Mouse (Mus musculus): ENCODE results near the gene Ywhag.
A peak's percentile ranks its signal among the peaks of the same experiment; 100 is the strongest.

Gene Ywhag

GRCm38 (mm10) chr5:135934481-135935175 lies at the start of gene Ywhag:
Ywhag (minus strand) TSS chr5:135934616.
- peak; percentile 94 for DNase-seq (ENCODE audit: extremely low spot score, low read depth, low spot score)

- no peak for DNase-seq (ENCODE audit: extremely low spot score, low read depth, low spot score)
Observed at GRCm38 (mm10) chr5:135982398-135982797, 48.0 kb upstream of the Ywhag start.

- no peak for DNase-seq (ENCODE audit: extremely low spot score, low read depth, low spot score)
Observed at GRCm38 (mm10) chr5:135979904-135980303, 45.5 kb upstream of the Ywhag start, which contains the start of gene Zp3. Zp3 (plus strand) TSS chr5:135980099.

- DNase-seq (ENCODE audit: extremely low spot score, low read depth, low spot score): no peak
Observed at GRCm38 (mm10) chr5:135979381-135979780, 45.0 kb upstream of the Ywhag start.

GRCm38 (mm10) chr5:135975893-135976668 lies 41.7 kb upstream of the Ywhag start:
- DNase-seq (ENCODE audit: extremely low spot score, low read depth, low spot score): no peak

- DNase-seq (ENCODE audit: extremely low spot score, low read depth, low spot score): no peak
Observed at GRCm38 (mm10) chr5:135974365-135974764, 39.9 kb upstream of the Ywhag start, which contains the start of gene Ssc4d. Ssc4d (minus strand) TSS chr5:135974531.

GRCm38 (mm10) chr5:135971876-135972275 lies 37.5 kb upstream of the Ywhag start:
- no peak for DNase-seq (ENCODE audit: extremely low spot score, low read depth, low spot score)

GRCm38 (mm10) chr5:135970247-135970646 lies 35.8 kb upstream of the Ywhag start:
- DNase-seq (ENCODE audit: extremely low spot score, low read depth, low spot score): no peak

GRCm38 (mm10) chr5:135968781-135969180 lies 34.4 kb upstream of the Ywhag start:
- no peak for DNase-seq (ENCODE audit: extremely low spot score, low read depth, low spot score)

GRCm38 (mm10) chr5:135966866-135967265 lies 32.5 kb upstream of the Ywhag start:
- DNase-seq (ENCODE audit: extremely low spot score, low read depth, low spot score): no peak

GRCm38 (mm10) chr5:135965501-135965930 lies 31.1 kb upstream of the Ywhag start:
- DNase-seq (ENCODE audit: extremely low spot score, low read depth, low spot score): no peak

- no peak for DNase-seq (ENCODE audit: extremely low spot score, low read depth, low spot score)
Observed at GRCm38 (mm10) chr5:135963280-135963627, 28.8 kb upstream of the Ywhag start.

- DNase-seq (ENCODE audit: extremely low spot score, low read depth, low spot score): peak; percentile 90
Observed at GRCm38 (mm10) chr5:135962492-135963279, 28.3 kb upstream of the Ywhag start.

- DNase-seq (ENCODE audit: extremely low spot score, low read depth, low spot score): no peak
Observed at GRCm38 (mm10) chr5:135962125-135962491, 27.7 kb upstream of the Ywhag start.

- no peak for DNase-seq (ENCODE audit: extremely low spot score, low read depth, low spot score)
Observed at GRCm38 (mm10) chr5:135960909-135961635, 26.7 kb upstream of the Ywhag start.

- DNase-seq (ENCODE audit: extremely low spot score, low read depth, low spot score): no peak
Observed at GRCm38 (mm10) chr5:135959911-135960310, 25.5 kb upstream of the Ywhag start.

- DNase-seq (ENCODE audit: extremely low spot score, low read depth, low spot score): no peak
Observed at GRCm38 (mm10) chr5:135958367-135958766, 24.0 kb upstream of the Ywhag start.

GRCm38 (mm10) chr5:135957207-135957974 lies 23.0 kb upstream of the Ywhag start:
- DNase-seq (ENCODE audit: extremely low spot score, low read depth, low spot score): peak; percentile 90

- DNase-seq (ENCODE audit: extremely low spot score, low read depth, low spot score): no peak
Observed at GRCm38 (mm10) chr5:135956300-135957206, 22.1 kb upstream of the Ywhag start.

All from hindlimb bud, embryonic 11.5 days (tissue).